Mouse (Mus musculus): ENCODE results near the gene 2810004N23Rik.

DNA sequence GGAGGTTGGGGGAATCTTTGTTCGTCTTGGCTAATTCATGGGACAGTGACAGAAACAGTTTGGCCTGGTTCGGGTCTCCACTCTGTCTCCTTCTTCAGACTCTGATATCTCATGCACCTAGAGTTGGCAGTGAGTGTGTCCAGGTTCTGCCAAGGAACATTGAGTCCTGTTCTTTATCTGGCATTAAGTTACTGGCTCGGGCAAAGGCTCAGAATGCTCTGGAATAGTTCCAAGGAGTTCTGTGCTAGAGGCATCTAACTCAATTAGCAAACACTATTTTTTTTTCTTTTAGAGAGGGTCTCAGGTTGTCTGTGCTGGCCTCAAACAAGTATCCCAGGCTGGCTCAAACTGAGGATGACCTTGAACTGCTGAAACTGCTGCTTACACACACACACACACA is 45.6 kb downstream of the 2810004N23Rik start:
- TF ChIP-seq CTCF (IDR thresholded peaks at IDR 0.05 in 2 of 3, conservative IDR thresholded peaks at IDR 0.05 in 1 of 3; ENCODE audit: control insufficient read depth in 1 of 3, insufficient read depth in 1 of 3, low read depth in 2 of 3, low read length in 3 of 3, poor library complexity in 1 of 3, severe bottlenecking in 1 of 3) (no peak), UBTF (IDR thresholded peaks at IDR 0.05; ENCODE audit: borderline replicate concordance, insufficient read depth, low read depth, low read length) (no peak), MEF2A (IDR thresholded peaks at IDR 0.05; ENCODE audit: extremely low read depth, insufficient replicate concordance, low read depth, low read length, poor library complexity, severe bottlenecking) (no peak), NRF1 (IDR thresholded peaks at IDR 0.05; ENCODE audit: insufficient read depth, low read depth, low read length, poor library complexity, severe bottlenecking) (no peak), EP300 (IDR thresholded peaks at IDR 0.05; ENCODE audit: low read depth in 1 of 2, low read length in 2 of 2) (no peak), MAX (IDR thresholded peaks at IDR 0.05; ENCODE audit: low read length) (no peak), POLR2A (IDR thresholded peaks at IDR 0.05; ENCODE audit: control insufficient read depth in 1 of 2, insufficient read depth in 1 of 2, low read depth in 1 of 2, low read length in 2 of 2, poor library complexity in 1 of 2) (no peak), MAZ (IDR thresholded peaks at IDR 0.05; ENCODE audit: low read depth, low read length) (no peak), CHD1 (IDR thresholded peaks at IDR 0.05; ENCODE audit: low read depth, low read length) (no peak)

Data from MEL (cell line).